Mouse (Mus musculus): ENCODE measurements around the gene BC029722.
"Not testable (repeated sequence)": the region's sequence is repeated elsewhere in the genome, so short reads cannot be mapped to it uniquely, and the experiment has no call there.

The BC029722 gene

DNA sequence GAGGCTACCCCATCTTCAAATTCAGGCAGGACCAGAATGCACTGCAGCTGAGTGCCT, at the start of gene BC029722:
BC029722 (minus strand) TSS at position 35 of the 57 bp plus-strand sequence.
- DNase-seq = no peak

DNA sequence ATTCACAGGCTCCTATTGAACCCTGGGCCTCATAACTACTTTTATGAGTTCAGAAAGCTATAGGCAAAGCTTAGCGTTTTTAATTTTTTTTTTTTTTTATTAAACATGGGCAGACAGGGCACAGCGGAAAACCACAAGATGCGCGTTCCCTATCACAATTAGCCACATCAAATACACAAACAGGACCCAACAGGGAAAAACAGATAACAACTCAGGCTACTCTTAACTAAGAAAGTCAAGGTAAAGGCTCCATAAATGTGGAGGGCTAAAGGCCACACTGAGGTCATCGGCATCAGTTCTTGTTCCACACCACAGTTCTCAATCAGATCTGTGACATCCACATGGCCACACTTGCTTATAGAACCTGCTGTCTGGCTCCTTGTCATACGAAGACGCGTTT, 49.1 kb upstream of the BC029722 start:
- no peak for DNase-seq

- DNase-seq = no peak
These were observed 44.2 kb upstream of the BC029722 start for GRCm38 (mm10) chr2:155863301-155863867.

DNA sequence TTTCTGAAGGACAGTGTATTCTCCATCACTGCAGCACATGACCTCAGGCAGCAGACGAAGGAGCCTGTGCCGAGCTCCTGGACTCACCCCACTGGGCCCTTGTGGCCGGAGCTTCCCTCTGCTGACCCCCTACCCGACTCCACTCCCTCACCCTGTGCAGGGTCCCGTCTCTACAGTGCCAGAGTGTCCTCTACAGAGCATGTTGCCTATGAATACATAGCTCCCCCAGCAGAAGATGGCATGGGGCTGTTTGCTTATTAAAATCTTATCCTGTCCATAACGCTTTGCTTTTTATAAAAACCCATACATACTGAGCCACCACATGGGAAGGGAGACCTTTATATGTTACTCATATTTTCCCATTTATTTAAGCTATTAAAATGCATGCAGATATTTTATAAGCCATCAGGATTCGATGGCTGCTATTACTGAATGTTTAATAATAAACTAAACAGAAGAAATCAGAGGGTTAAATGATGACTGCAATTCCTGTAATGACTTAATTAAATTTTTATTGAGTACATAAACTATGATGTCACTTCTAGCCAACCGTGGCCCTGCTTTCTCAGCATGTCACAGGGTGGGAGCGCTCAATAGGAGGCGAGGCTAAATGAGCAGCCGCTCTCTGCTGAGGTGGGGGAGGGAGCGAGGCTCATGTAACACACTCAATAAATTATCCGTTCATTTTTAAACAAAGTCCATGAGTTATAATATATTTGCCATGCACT, 43.5 kb upstream of the BC029722 start:
- no peak for DNase-seq

GRCm38 (mm10) chr2:155861581-155861980, 42.4 kb upstream of the BC029722 start:
- DNase-seq = no peak

DNA sequence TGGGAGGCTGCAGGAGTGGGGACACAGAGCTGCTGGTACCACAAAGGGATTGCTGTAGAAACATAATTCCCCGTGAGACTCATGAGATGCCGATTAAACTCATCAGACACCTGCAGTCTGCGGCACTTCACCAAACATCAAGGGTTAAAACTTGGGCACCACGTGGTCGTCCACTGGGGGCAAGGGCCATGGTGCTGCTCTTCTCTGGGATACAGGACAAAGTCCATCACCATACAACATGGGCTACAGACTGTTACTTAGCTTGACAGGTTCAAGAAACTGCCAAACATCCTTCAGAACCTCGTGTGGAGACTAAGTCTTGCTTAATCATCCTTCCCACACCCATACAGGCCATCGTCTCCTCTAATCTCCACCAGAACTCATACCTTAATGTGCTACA, 40.9 kb upstream of the BC029722 start:
- no peak for DNase-seq

DNA sequence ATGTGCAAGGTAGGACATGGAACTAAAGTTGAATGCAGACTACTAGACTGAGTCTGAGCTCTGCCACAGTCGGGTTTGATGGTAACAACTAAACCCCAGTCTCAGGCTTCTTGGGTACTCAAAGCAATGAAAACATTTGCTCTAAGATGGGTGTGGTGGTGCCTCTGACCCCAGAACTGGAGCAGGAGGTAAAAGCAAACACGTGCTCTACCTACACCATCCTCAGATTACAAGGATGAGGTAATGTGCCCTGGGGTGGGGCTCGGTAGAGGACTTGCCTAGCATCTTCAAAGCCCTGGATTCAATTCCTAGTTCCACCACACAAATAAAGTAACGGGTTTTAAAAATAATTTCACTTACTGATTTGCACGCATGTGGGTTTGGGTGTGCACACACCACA, 33.3 kb upstream of the BC029722 start:
- no peak for DNase-seq

- DNase-seq = no peak
These were observed 30.9 kb upstream of the BC029722 start for GRCm38 (mm10) chr2:155850120-155850519.

DNA sequence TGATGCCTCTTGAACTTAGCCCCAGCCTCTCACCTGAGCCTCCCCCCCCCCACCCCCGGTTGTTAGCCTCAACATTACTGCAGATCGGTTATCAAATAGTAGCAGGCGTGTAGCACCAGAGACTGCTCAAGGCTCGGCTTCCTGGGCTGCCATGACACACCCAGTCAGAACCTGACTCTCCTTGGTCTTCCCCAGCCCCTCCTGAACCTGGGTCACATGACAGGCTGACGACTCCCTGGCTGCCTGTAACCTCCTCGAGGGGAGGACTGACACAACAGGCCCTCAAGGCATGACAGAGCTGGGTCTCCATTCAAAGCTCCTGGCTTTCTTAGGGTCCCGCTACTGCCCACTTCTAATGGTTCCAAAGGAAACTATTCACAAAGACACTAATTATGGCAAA, 30.2 kb upstream of the BC029722 start:
- DNase-seq = no peak

GRCm38 (mm10) chr2:155848291-155848690, 29.1 kb upstream of the BC029722 start:
- DNase-seq = peak; percentile 75

DNA sequence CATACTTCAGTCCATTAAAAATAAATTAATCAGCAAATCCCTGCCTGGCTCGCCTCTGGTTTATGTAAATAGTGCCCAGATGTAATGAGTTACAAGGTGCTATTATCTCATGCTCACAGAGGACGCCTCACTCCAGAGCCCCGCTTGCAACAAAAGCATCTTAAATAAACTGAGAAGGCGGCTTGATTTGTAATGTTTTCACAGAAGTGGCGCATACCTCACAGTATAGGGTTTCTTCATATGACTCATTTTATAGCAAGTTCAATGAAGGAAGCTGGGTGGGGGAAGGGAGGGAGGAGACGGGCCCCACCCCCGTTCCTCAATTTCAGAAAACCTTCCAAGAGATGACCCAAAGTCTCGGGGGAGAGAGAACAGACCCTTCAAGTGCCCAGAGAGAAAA, 27.7 kb upstream of the BC029722 start:
- DNase-seq = no peak

DNA sequence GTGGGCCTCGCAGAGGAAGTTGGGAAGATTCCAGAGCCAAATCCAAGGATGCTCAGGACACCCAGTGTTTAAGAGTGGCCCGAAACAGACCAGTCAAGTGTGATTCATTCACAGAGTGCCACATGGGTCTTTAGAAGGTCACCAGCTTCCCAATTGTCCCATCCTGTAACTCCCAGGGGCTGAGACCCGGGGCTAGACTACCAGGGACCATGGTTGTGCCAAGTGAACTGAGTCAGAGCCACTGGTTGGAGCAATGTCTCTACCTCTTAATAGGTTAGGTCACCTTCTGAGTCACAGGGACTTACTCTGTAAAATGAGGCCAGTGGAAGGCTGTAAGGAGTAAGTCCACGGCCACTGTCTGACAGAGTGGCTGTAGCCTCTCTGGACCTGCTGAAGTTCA, 19.7 kb upstream of the BC029722 start:
- DNase-seq = no peak

- DNase-seq = no peak
These were observed 18.7 kb upstream of the BC029722 start for GRCm38 (mm10) chr2:155837961-155838360.

- no peak for DNase-seq
These were observed 15.5 kb upstream of the BC029722 start, which contains the start of gene Fam83c for GRCm38 (mm10) chr2:155834732-155835131. Gene Fam83c, minus strand, starts transcription at chr2:155834854.

GRCm38 (mm10) chr2:155832087-155832486, 12.9 kb upstream of the BC029722 start:
- DNase-seq = not testable (repeated sequence)

DNA sequence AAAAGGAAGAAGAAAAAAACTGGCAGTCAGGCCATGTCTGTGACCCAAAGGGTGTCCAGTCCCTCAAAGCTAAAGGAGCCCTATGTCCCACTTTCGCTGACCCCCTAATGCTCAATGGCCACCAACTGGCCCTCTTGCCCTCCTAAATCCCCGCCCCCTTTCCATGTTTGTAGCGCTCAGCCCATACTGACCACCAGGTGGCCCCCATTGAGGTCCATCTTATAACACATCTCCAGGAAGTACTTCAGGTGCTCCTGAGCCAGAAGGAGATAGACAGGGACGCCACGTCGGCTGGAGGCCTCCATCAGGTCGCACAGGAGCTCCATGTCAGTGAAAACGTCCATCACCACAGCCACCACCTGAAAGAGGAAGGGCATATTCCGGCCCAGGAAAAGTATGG, 12.1 kb upstream of the BC029722 start:
- DNase-seq = no peak

- no peak for DNase-seq
These were observed 11.6 kb upstream of the BC029722 start for GRCm38 (mm10) chr2:155830841-155831240.

DNA sequence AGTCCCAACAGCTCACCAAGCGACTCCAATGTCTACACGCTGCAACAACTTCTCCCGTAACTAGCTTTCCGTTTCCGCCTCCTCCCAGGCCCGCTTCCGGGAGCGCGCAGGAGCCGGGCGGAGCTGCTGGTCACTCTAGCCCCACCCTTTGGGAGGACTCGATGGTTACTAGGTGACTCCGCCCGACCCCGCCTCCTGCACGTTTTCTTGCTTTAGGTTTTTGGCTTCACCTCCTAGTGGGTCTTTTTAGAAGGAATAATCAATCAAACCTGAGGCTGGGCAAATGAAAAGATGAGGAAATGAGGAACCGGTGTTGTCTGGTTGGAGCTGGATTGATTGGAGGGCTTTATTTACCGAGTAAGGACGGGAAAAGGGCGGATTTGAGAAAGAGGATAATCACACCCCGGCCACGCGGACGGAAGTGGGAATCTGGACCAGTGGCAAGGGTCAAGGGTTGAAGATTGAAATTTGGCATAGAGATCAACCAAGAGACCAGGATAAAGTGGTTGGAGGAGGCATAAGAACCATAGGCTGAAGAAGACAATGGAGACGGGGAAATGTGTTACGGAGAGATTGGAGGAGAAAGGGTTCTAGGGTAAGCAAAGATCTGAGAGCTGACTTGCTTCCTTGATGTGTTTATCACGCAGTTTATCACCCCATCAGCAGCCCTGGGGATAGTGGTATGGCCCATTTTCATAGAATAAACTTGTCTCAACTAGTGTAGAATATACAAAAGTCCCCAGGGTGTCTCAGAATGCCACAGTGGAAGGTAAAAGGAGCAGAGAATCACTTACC, 7.6 kb upstream of the BC029722 start, which contains the start of gene Eif6:
Eif6 (minus strand) TSS at position 296 of the 795 bp plus-strand sequence.
- peak; percentile 75 for DNase-seq

- no peak for DNase-seq
These were observed 6.8 kb upstream of the BC029722 start for GRCm38 (mm10) chr2:155825904-155826629.

GRCm38 (mm10) chr2:155823722-155824121, 4.5 kb upstream of the BC029722 start:
- DNase-seq = no peak

- DNase-seq = no peak
These were observed 1.6 kb upstream of the BC029722 start for GRCm38 (mm10) chr2:155820779-155821178.

GRCm38 (mm10) chr2:155819449-155820251, 424 bp upstream of the BC029722 start:
- no peak for DNase-seq

All from cerebellum, adult 11 months (tissue).